Mouse (Mus musculus) embryonic fibroblast, embryonic 13.5 days (primary cell): ENCODE data around the gene Rad54l2. TPM values are rescaled to one million over a fixed set of nuclear protein-coding genes. Genes with fewer than 3 reads are reported as not detected.

Experiments
- H3K27ac ChIP-seq: 2 replicates; pipeline ENCODE4 v1.5.1; 2012; ENCODE audit warnings: low read length, control low read depth, inconsistent platforms; ENCODE audit not compliant: insufficient read depth
- H3K4me1 ChIP-seq: 2 replicates; pipeline ENCODE4 v1.6.1; 2011; ENCODE audit warnings: low read length; ENCODE audit not compliant: control insufficient read depth, insufficient read depth
- H3K4me3 ChIP-seq: 2 replicates; pipeline ENCODE4 v1.5.1; 2011; ENCODE audit warnings: mild to moderate bottlenecking, control low read depth, low read length; ENCODE audit not compliant: insufficient read depth
- CTCF ChIP-seq: IDR thresholded peaks from 2 replicates; pipeline ENCODE4 v1.5.1; 2011; ENCODE audit warnings: mild to moderate bottlenecking, control low read depth, low read length, moderate library complexity, borderline replicate concordance; ENCODE audit not compliant: insufficient read depth
- POLR2A ChIP-seq: IDR thresholded peaks from 2 replicates; pipeline ENCODE4 v1.6.1; 2011; ENCODE audit warnings: low read depth, mild to moderate bottlenecking, control low read depth, low read length, moderate library complexity
- polyA plus RNA-seq: library from polyadenylated mRNA; stranded (reverse); fragments of >200 nt; gene quantifications from 2 replicates; pipeline ENCODE4 v1.2.4, GENCODE M21; 2011; ENCODE audit warnings: low read depth; ENCODE audit not compliant: missing spikeins, insufficient read length

Gene Rad54l2
- polyA plus RNA-seq, 1 experiment, result 17.7 TPM

- H3K27ac ChIP-seq, result no peak overlapping the region
- TF ChIP-seq CTCF (no peak), POLR2A (no peak)
These were observed 32.6 kb downstream of the Rad54l2 start for GRCm38 (mm10) chr9:106756421-106756820.

DNA sequence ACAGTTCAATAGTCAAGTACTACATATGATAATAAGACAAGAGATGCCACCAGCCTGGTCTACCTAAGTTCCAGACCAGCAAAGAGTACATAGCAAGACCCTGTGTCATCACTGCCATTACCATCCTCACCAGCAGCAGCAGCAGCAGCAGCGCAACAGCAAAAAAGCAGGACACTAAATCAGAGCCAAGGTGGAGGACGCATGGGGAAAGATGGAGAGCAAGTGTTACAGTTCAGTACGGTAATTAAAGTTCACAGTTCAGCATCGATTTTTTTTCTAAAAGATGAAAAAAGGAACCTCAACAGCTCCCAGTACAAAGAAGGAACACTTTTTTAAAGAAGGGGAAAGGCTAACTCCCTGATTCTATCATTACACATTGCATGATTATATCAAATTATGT, 33.2 kb downstream of the Rad54l2 start:
- no peak overlapping the region for H3K4me3 ChIP-seq
- no peaks in the 10 kb centered on the region for H3K4me1 ChIP-seq
- TF ChIP-seq CTCF, result no peak
- TF ChIP-seq POLR2A, result no peak

More at GRCm38 (mm10) chr9:106756421-106756820, 32.6 kb downstream of the Rad54l2 start:
- Histone ChIP-seq H3K4me3 (no peak overlapping the region), H3K4me1 (no peaks in the 10 kb centered on the region)

GRCm38 (mm10) chr9:106754311-106754710, 34.7 kb downstream of the Rad54l2 start:
- TF ChIP-seq CTCF, result no peak
- TF ChIP-seq POLR2A, result no peak
- H3K4me1 ChIP-seq, result no peaks in the 10 kb centered on the region
- no peak overlapping the region for H3K27ac ChIP-seq
- no peak overlapping the region for H3K4me3 ChIP-seq

More for the DNA sequence above, 33.2 kb downstream of the Rad54l2 start:
- H3K27ac ChIP-seq, result no peak overlapping the region

DNA sequence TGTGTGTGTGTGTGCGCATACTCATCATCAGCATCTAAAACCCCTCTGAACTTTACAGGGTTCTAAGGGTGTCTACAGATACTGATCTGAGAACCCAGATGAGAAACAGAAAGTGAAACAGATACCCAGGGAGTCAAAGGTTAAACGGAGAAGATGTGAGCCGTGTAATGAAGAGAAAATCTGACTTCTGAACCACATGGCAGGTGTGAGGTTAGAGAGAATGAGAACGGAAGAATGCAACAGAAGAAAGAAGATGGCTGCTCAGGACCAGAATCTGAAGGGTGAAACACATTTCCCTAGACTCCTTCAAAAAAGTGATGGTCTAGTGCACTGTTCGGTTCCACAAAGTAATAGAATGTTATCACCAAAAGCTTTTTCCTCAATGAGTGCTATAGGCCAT, 36.9 kb downstream of the Rad54l2 start:
- Histone ChIP-seq H3K4me3 (no peak overlapping the region), H3K4me1 (no peaks in the 10 kb centered on the region), H3K27ac (no peak overlapping the region)
- TF ChIP-seq CTCF, result no peak
- TF ChIP-seq POLR2A, result no peak

DNA sequence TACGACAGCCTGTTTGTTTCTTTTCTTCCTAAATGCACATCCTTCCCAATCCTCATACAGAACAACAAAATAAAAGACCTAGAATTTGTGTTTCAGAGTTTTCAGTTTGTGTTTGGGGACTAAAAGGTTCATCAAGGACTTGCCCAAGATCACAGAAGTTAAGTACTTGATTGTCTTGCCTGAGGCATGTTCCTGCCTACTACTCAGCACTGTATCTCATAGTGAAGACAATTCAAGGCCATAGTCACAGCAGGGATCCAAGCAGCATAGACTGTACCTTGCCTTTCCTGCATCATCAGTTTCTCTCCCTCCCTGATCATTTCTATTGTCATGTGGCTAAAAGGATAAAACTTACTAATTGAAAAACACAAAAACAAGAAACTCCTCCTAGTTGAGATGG, 49.0 kb downstream of the Rad54l2 start:
- no peaks in the 10 kb centered on the region for H3K4me1 ChIP-seq
- TF ChIP-seq CTCF, result no peak
- no peak for TF ChIP-seq POLR2A
- no peak overlapping the region for H3K4me3 ChIP-seq
- no peak overlapping the region for H3K27ac ChIP-seq

DNA sequence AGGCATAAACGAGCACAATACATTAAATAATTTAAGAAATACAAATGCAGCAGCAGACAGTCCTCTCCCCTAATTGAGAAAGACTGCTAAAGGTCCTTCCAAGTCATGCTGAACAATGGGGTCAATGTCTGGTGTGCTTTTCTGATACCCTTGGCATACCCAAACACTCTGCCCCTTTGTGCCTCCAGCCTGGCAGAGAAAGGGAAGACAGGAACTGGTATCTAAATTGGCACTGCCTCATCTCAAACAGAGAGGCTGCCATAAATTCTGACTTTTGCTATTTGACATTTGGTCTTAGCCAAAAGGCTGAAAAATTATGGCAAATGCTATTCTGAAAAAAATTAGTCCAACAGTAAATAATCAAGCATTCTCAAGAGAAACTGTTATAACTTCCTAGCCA, 49.9 kb downstream of the Rad54l2 start:
- TF ChIP-seq CTCF (no peak), POLR2A (no peak)
- H3K4me1 ChIP-seq, result no peaks in the 10 kb centered on the region
- no peak overlapping the region for H3K4me3 ChIP-seq
- no peak overlapping the region for H3K27ac ChIP-seq

GRCm38 (mm10) chr9:106738199-106738985, 50.6 kb downstream of the Rad54l2 start:
- Histone ChIP-seq H3K4me3 (no peak overlapping the region), H3K27ac (no peak overlapping the region), H3K4me1 (no peaks in the 10 kb centered on the region)
- TF ChIP-seq POLR2A, result no peak
- TF ChIP-seq CTCF, result no peak

GRCm38 (mm10) chr9:106733690-106734089, 55.3 kb downstream of the Rad54l2 start:
- Histone ChIP-seq H3K27ac (no peak overlapping the region), H3K4me1 (no peaks in the 10 kb centered on the region)
- TF ChIP-seq CTCF, result no peak
- TF ChIP-seq POLR2A, result no peak

DNA sequence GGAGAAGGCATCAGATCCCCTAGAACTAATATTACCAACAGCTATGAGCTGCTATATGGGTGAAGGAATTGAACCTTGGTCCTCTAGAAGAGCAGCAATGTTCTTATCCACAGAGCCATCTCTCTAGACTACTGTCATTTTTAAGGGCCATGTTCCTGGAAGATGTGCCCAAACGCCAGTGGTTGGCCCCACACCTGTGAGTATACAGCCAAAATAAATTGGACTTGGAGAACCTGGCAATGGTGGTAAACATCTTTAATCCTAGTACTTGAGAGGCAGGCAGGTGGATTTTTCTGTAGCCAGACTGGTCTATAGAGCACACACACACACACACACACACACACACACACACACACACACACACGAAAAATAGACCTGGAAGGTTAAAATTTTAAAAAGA, 59.6 kb downstream of the Rad54l2 start:
- no peak for TF ChIP-seq CTCF
- TF ChIP-seq POLR2A, result no peak
- Histone ChIP-seq H3K4me3 (no peak overlapping the region), H3K27ac (no peak overlapping the region), H3K4me1 (no peaks in the 10 kb centered on the region)

More at GRCm38 (mm10) chr9:106733690-106734089, 55.3 kb downstream of the Rad54l2 start:
- no peak overlapping the region for H3K4me3 ChIP-seq

- no peak for TF ChIP-seq CTCF
- no peak for TF ChIP-seq POLR2A
- Histone ChIP-seq H3K4me3 (no peak overlapping the region), H3K4me1 (no peaks in the 10 kb centered on the region), H3K27ac (no peak overlapping the region)
These were observed 62.1 kb downstream of the Rad54l2 start for GRCm38 (mm10) chr9:106726891-106727290.

DNA sequence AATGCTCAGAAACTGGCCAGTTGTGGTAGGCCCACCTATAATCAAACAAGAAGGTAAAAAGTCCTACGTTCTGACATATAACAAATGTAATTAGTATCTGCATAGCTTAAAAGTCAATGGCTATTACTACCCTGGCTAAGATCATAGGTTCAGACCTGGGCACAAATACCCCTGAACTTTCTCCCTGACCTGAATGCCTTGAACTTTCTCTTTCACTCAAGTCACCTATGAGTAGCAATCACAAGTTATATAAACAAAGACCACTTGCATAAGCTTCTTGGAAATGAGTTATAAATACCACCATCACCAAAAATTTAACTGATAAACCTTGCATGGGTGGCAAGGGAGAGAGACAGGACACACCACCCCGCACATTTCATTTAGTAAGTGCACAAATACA, 63.6 kb downstream of the Rad54l2 start:
- H3K27ac ChIP-seq, result no peak overlapping the region
- H3K4me1 ChIP-seq, result no peaks in the 10 kb centered on the region
- H3K4me3 ChIP-seq, result no peak overlapping the region
- no peak for TF ChIP-seq POLR2A
- TF ChIP-seq CTCF, result no peak

GRCm38 (mm10) chr9:106724864-106725263, 64.1 kb downstream of the Rad54l2 start:
- no peak overlapping the region for H3K27ac ChIP-seq
- no peaks in the 10 kb centered on the region for H3K4me1 ChIP-seq
- TF ChIP-seq POLR2A, result no peak
- TF ChIP-seq CTCF, result no peak
- H3K4me3 ChIP-seq, result no peak overlapping the region
